Mouse (Mus musculus): ENCODE results near the gene Tlr5.

DNA sequence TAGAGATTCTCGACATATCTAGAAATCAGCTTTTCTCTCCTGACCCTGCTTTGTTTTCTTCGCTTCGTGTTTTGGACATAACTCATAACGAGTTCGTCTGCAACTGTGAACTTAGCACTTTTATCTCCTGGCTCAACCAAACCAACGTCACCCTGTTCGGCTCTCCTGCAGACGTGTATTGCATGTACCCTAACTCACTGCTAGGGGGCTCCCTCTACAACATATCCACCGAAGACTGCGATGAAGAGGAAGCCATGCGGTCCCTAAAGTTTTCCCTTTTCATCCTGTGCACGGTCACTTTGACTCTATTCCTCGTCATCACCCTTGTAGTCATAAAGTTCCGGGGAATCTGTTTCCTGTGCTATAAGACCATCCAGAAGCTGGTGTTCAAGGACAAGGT is 20.2 kb downstream of the Tlr5 start:
- TF ChIP-seq CTCF (IDR thresholded peaks at IDR 0.05; ENCODE audit: low read depth) (no peak), EP300 (IDR thresholded peaks at IDR 0.05; ENCODE audit: low read depth) (no peak)
